Comparison of ENCODE assay signal across 8 mouse cellular contexts in the genomic region with DNA sequence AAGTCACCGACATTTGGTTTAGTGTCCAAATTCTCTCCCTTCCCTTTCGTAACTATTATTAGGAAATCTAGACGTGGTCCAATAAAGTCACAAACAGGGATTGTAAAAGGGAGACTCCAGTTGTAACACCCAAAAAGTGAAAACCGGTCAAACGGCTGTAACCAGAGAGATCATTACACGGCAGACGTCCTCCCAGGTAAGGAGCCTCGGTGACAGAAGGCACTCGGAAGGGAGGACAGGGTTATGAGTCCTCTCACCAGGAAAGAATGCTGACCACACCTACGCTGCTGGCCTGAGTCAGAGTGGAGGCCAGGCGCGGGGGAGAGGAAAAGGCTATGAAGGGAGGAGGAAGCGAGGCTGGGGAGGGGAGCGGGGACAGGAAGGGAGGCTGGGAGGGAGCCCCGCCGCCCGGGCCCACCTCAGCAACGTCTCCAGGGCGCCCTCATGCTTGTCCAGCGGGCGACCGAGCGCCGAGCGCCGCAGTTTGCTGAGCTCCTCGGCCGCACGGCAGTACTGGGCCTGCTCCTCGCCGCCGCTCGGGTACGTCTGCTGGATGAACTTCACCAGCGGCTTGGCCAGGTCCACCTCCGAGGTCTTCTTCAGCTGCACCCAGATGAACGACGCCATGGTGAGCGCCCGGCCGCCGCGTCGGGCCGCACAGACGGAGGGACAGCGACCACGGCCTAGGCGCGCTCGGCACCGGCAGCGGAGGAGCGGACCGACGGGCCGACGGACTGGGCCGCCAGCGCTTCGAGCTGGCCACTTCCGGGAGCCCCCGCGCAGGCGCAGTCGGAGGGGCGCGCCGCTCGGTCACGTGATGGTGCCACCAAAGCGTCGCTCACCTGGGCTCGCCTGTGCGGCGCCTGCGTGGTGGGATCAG. TPM values are rescaled to one million over a fixed set of nuclear protein-coding genes. Genes with fewer than 3 reads are reported as not detected.
DNase-seq lines count a peak whose midpoint lies in the region; ATAC-seq and TF ChIP-seq lines count a peak whose summit lies in the region.

Pdcd6ip (minus strand) TSS at position 779 of the 880 bp plus-strand sequence.

- peak within 1 kb of the TSS; percentile 62 for H3K4me2 ChIP-seq in embryonic facial prominence, embryonic 15.5 days (replicated peaks)
- H3K4me2 ChIP-seq in limb, embryonic 14.5 days (replicated peaks; ENCODE audit: low read depth, low read length, severe bottlenecking) = peak within 1 kb of the TSS; percentile 57
- H3K4me2 ChIP-seq in midbrain, postnatal 0 days (ENCODE audit: low read depth, low read length, poor library complexity, severe bottlenecking) = peak within 1 kb of the TSS; percentile 58

- H3K36me3 ChIP-seq in embryonic facial prominence, embryonic 15.5 days = no peaks in the 10 kb centered on the region
- no peaks in the 10 kb centered on the region for H3K36me3 ChIP-seq in limb, embryonic 14.5 days (ENCODE audit: control insufficient read depth, insufficient read depth, low read length)
- no peaks in the 10 kb centered on the region for H3K36me3 ChIP-seq in midbrain, postnatal 0 days (ENCODE audit: insufficient read depth, low read length)

- ATAC-seq in embryonic facial prominence, embryonic 15.5 days (ENCODE audit: insufficient number of reproducible peaks, low FRiP score, low TSS enrichment, low read depth) = peak; percentile 85
- ATAC-seq in limb, embryonic 14.5 days (ENCODE audit: low FRiP score, low read depth) = peak; percentile 93
- peak; percentile 94 for ATAC-seq in midbrain, postnatal 0 days (ENCODE audit: low FRiP score)

- H3K4me3 ChIP-seq in bone marrow, adult 2 months (replicated peaks; ENCODE audit: control insufficient read depth, low read depth, low read length) = peak within 1 kb of the TSS; percentile 94
- peak within 1 kb of the TSS; percentile 95 for H3K4me3 ChIP-seq in embryonic facial prominence, embryonic 15.5 days (replicated peaks)
- H3K4me3 ChIP-seq in limb, embryonic 14.5 days (replicated peaks; ENCODE audit: low read length) = peak within 1 kb of the TSS; percentile 97
- peak within 1 kb of the TSS; percentile 99 for H3K4me3 ChIP-seq in midbrain, postnatal 0 days (ENCODE audit: low read depth, low read length)

- H3K27ac ChIP-seq in bone marrow, adult 2 months (ENCODE audit: control insufficient read depth, insufficient read depth, low read depth, low read length, poor library complexity) = peak within 1 kb of the TSS; percentile 98
- peak within 1 kb of the TSS; percentile 92 for H3K27ac ChIP-seq in embryonic facial prominence, embryonic 15.5 days (replicated peaks)
- H3K27ac ChIP-seq in limb, embryonic 14.5 days (replicated peaks; ENCODE audit: low read depth, low read length) = peak within 1 kb of the TSS; percentile 89
- H3K27ac ChIP-seq in midbrain, postnatal 0 days (ENCODE audit: low read depth, low read length) = peak within 1 kb of the TSS; percentile 83

- H3K9me3 ChIP-seq in embryonic facial prominence, embryonic 15.5 days (replicated peaks) = no peaks in the 10 kb centered on the region
- H3K9me3 ChIP-seq in limb, embryonic 14.5 days (ENCODE audit: control insufficient read depth, low read length) = no peaks in the 10 kb centered on the region
- no peaks in the 10 kb centered on the region for H3K9me3 ChIP-seq in midbrain, postnatal 0 days (ENCODE audit: low read length)

- no peaks in the 10 kb centered on the region for H3K27me3 ChIP-seq in embryonic facial prominence, embryonic 15.5 days
- no peaks in the 10 kb centered on the region for H3K27me3 ChIP-seq in limb, embryonic 14.5 days (ENCODE audit: control insufficient read depth, insufficient read depth, low read length)
- no peaks in the 10 kb centered on the region for H3K27me3 ChIP-seq in midbrain, postnatal 0 days (ENCODE audit: insufficient read depth, low read length)

- peak within 1 kb of the TSS; percentile 88 for H3K9ac ChIP-seq in embryonic facial prominence, embryonic 15.5 days
- peak within 1 kb of the TSS; percentile 96 for H3K9ac ChIP-seq in limb, embryonic 14.5 days (ENCODE audit: low read depth, low read length, severe bottlenecking)
- peak within 1 kb of the TSS; percentile 92 for H3K9ac ChIP-seq in midbrain, postnatal 0 days (replicated peaks; ENCODE audit: low read length, poor library complexity, severe bottlenecking)

- peak; percentile 89 for TF ChIP-seq POLR2A in bone marrow, adult 2 months (IDR thresholded peaks at IDR 0.05; ENCODE audit: borderline replicate concordance, control insufficient read depth, low read depth, low read length)
- 0 out of 2 replicates have a peak, but pooled peaks have one; percentile 51 for TF ChIP-seq POLR2A in limb, embryonic 14.5 days (IDR thresholded peaks at IDR 0.05; ENCODE audit: borderline replicate concordance, extremely low read depth, insufficient read depth, insufficient read length)

- WGBS in bone marrow, adult 2 months = under 1% methylated on average over 77 of the region's 77 CpGs
- under 1% methylated on average over 77 of the region's 77 CpGs for WGBS in embryonic facial prominence, embryonic 15.5 days
- WGBS in limb, embryonic 14.5 days = 4% methylated on average over 39 of the region's 77 CpGs
- 3% methylated on average over 58 of the region's 77 CpGs for WGBS in midbrain, postnatal 0 days

- TF ChIP-seq CTCF in bone marrow, adult 2 months (IDR thresholded peaks at IDR 0.05; ENCODE audit: control insufficient read depth, insufficient read depth, low read length) = no peak
- TF ChIP-seq CTCF in midbrain, postnatal 0 days (IDR thresholded peaks at IDR 0.05) = no peak

- peak; percentile 87 for DNase-seq in 3T3-L1 (ENCODE audit: low read depth, low spot score)
- DNase-seq in heart, adult 8-10 months (ENCODE audit: low spot score) = peak; percentile 89
- peak; percentile 91 for DNase-seq in kidney, adult 9 months
- DNase-seq in limb, embryonic 14.5 days (ENCODE audit: low spot score) = peak; percentile 87
- peak; percentile 94 for DNase-seq in midbrain, postnatal 0 days (ENCODE audit: low spot score)
- peak; percentile 88 to 90 for DNase-seq in spleen, postnatal 14 days (ENCODE audit: low spot score in 2 of 2)

- peaks cover 5% of the 10 kb centered on the region for H3K4me1 ChIP-seq in bone marrow, adult 2 months (ENCODE audit: control insufficient read depth, insufficient read depth, low read length)
- H3K4me1 ChIP-seq in embryonic facial prominence, embryonic 15.5 days = peaks cover 20% of the 10 kb centered on the region
- H3K4me1 ChIP-seq in limb, embryonic 14.5 days (ENCODE audit: control insufficient read depth, insufficient read depth, low read length) = peaks cover 18% of the 10 kb centered on the region
- H3K4me1 ChIP-seq in midbrain, postnatal 0 days (ENCODE audit: insufficient read depth, low read length) = peaks cover 15% of the 10 kb centered on the region

RNA-seq across cellular contexts. Expression of gene Pdcd6ip, which starts in this region (rescaled TPM):
- polyA plus RNA-seq in bone marrow, adult 2 months (2011; ENCODE audit: insufficient read depth, insufficient read length, low replicate concordance, missing spikeins) = 25.0 and 26.6 TPM in 2 replicates
- 73.5 and 73.9 TPM in 2 replicates for polyA plus RNA-seq in embryonic facial prominence, embryonic 15.5 days (2015; fragmentation: Nextera tagmentation; extraction: Ambion mirVana)
- 10 to 100 TPM; 60.2 to 63.5 (median 61.6) TPM for total RNA-seq in heart, adult 8-10 months (2022)
- polyA plus RNA-seq in limb, embryonic 14.5 days (2012; rRNA removed) = 74.4 and 74.5 TPM in 2 replicates
- polyA plus RNA-seq in limb, embryonic 14.5 days (2014; fragmentation: Nextera tagmentation; extraction: Ambion mirVana) = 64.0 and 70.2 TPM in 2 replicates
- 25.4 and 28.7 TPM in 2 replicates for total RNA-seq in midbrain, postnatal 0 days (2014; rRNA removed)
- 25.7 and 25.8 TPM in 2 replicates for polyA plus RNA-seq in midbrain, postnatal 0 days (2015; fragmentation: Nextera tagmentation; extraction: Ambion mirVana)

Comparison
In these comparisons a context has a peak if more than half of its experiments do, and no peak if none do; other contexts are left out.
1. Peak in every context shown above with its lines: DNase-seq, ATAC-seq, H3K4me3 ChIP-seq and H3K27ac ChIP-seq.